Mouse (Mus musculus): ENCODE measurements around the gene Sf3a3. TPM values are rescaled to one million over a fixed set of nuclear protein-coding genes. Genes with fewer than 3 reads are reported as not detected.

The Sf3a3 gene
- polyA plus RNA-seq, 1 experiment from 2014 or later = 110 TPM

- H3K9me3 ChIP-seq = no peaks in the 10 kb centered on the region
- no peak overlapping the region for H3K4me2 ChIP-seq
- no peak overlapping the region for H3K27ac ChIP-seq
- H3K27me3 ChIP-seq (replicated peaks) = no peaks in the 10 kb centered on the region
- WGBS = 84% methylated on average over 4 of the region's 4 CpGs
- H3K36me3 ChIP-seq (replicated peaks) = peaks cover 34% of the 10 kb centered on the region; the same call in 1 of the 2 replicates
- no peaks in the 10 kb centered on the region for H3K4me1 ChIP-seq
- H3K4me3 ChIP-seq = no peak overlapping the region
- H3K9ac ChIP-seq = no peak overlapping the region
- ATAC-seq (replicated peaks) = no peak
Observed at GRCm38 (mm10) chr4:124685004-124685403, 29.6 kb upstream of the Sf3a3 start.

- no peak overlapping the region for H3K4me2 ChIP-seq
- no peak for ATAC-seq (replicated peaks)
- H3K9me3 ChIP-seq = no peaks in the 10 kb centered on the region
- no peak overlapping the region for H3K9ac ChIP-seq
- WGBS = 92% methylated on average over 8 of the region's 8 CpGs
- H3K27me3 ChIP-seq (replicated peaks) = no peaks in the 10 kb centered on the region
- H3K27ac ChIP-seq = no peak overlapping the region
- H3K36me3 ChIP-seq (replicated peaks) = peaks cover 30% of the 10 kb centered on the region; the same call in 1 of the 2 replicates
- H3K4me3 ChIP-seq = no peak overlapping the region
- H3K4me1 ChIP-seq = no peaks in the 10 kb centered on the region
Observed at GRCm38 (mm10) chr4:124685453-124685852, 29.1 kb upstream of the Sf3a3 start.

- no peak overlapping the region for H3K9ac ChIP-seq
- peaks cover 25% of the 10 kb centered on the region; the same call in 1 of the 2 replicates for H3K36me3 ChIP-seq (replicated peaks)
- H3K4me3 ChIP-seq = no peak overlapping the region
- 90% methylated on average over 8 of the region's 8 CpGs for WGBS
- no peak overlapping the region for H3K4me2 ChIP-seq
- peaks cover 2% of the 10 kb centered on the region; the same call in 1 of the 2 replicates for H3K4me1 ChIP-seq
- no peaks in the 10 kb centered on the region for H3K27me3 ChIP-seq (replicated peaks)
- no peaks in the 10 kb centered on the region for H3K9me3 ChIP-seq
- no peak overlapping the region for H3K27ac ChIP-seq
- ATAC-seq (replicated peaks) = no peak
Observed at GRCm38 (mm10) chr4:124685897-124686402, 28.6 kb upstream of the Sf3a3 start.

GRCm38 (mm10) chr4:124691455-124691854 is 23.1 kb upstream of the Sf3a3 start:
- peaks cover 9% of the 10 kb centered on the region; the same call in 1 of the 2 replicates for H3K27me3 ChIP-seq (replicated peaks)
- H3K4me3 ChIP-seq = no peak overlapping the region
- H3K4me1 ChIP-seq = peaks cover 25% of the 10 kb centered on the region
- H3K9me3 ChIP-seq = no peaks in the 10 kb centered on the region
- H3K27ac ChIP-seq = no peak overlapping the region
- WGBS = 87% methylated on average over 8 of the region's 8 CpGs
- no peak overlapping the region for H3K4me2 ChIP-seq
- ATAC-seq (replicated peaks) = no peak
- no peak overlapping the region for H3K9ac ChIP-seq
- H3K36me3 ChIP-seq (replicated peaks) = no peaks in the 10 kb centered on the region; the same call in 1 of the 2 replicates

GRCm38 (mm10) chr4:124692416-124692861 is 22.1 kb upstream of the Sf3a3 start:
- peaks cover 25% of the 10 kb centered on the region for H3K4me1 ChIP-seq
- no peak for ATAC-seq (replicated peaks)

GRCm38 (mm10) chr4:124693135-124693894 is 21.3 kb upstream of the Sf3a3 start, which contains the start of gene Utp11:
TSS of gene Utp11 (minus strand) at chr4:124693600.
- peak within 1 kb of the TSS; percentile 76 for H3K4me2 ChIP-seq
- peak; percentile 97 for ATAC-seq (replicated peaks)

More at GRCm38 (mm10) chr4:124692416-124692861, 22.1 kb upstream of the Sf3a3 start:
- peaks cover 9% of the 10 kb centered on the region; the same call in 1 of the 2 replicates for H3K27me3 ChIP-seq (replicated peaks)
- H3K9ac ChIP-seq = peak overlapping the region; percentile 85
- H3K36me3 ChIP-seq (replicated peaks) = no peaks in the 10 kb centered on the region; the same call in 1 of the 2 replicates
- no peaks in the 10 kb centered on the region for H3K9me3 ChIP-seq
- no peak overlapping the region for H3K27ac ChIP-seq
- 61% methylated on average over 3 of the region's 3 CpGs for WGBS
- peak overlapping the region; percentile 75 for H3K4me3 ChIP-seq
- peak overlapping the region; percentile 76 for H3K4me2 ChIP-seq

GRCm38 (mm10) chr4:124694572-124694971 is 20.0 kb upstream of the Sf3a3 start:
- Histone ChIP-seq H3K9me3 (no peaks in the 10 kb centered on the region), H3K27me3 (replicated peaks) (peaks cover 9% of the 10 kb centered on the region; the same call in 1 of the 2 replicates), H3K9ac (no peak overlapping the region), H3K4me3 (no peak overlapping the region), H3K36me3 (replicated peaks) (no peaks in the 10 kb centered on the region), H3K27ac (no peak overlapping the region), H3K4me2 (no peak overlapping the region), H3K4me1 (peaks cover 25% of the 10 kb centered on the region)
- no peak for ATAC-seq (replicated peaks)
- 77% methylated on average over 2 of the region's 2 CpGs for WGBS

More at GRCm38 (mm10) chr4:124693135-124693894, 21.3 kb upstream of the Sf3a3 start, which contains the start of gene Utp11:
- peak within 1 kb of the TSS; percentile 85 for H3K9ac ChIP-seq
- peaks cover 9% of the 10 kb centered on the region; the same call in 1 of the 2 replicates for H3K27me3 ChIP-seq (replicated peaks)
- peak within 1 kb of the TSS; percentile 74 for H3K27ac ChIP-seq
- H3K36me3 ChIP-seq (replicated peaks) = no peaks in the 10 kb centered on the region
- peak within 1 kb of the TSS; percentile 75 for H3K4me3 ChIP-seq
- WGBS = under 1% methylated on average over 43 of the region's 43 CpGs
- peaks cover 25% of the 10 kb centered on the region for H3K4me1 ChIP-seq
- no peaks in the 10 kb centered on the region for H3K9me3 ChIP-seq

GRCm38 (mm10) chr4:124695786-124696516 is 18.6 kb upstream of the Sf3a3 start:
- no peak overlapping the region for H3K27ac ChIP-seq
- H3K4me1 ChIP-seq = peaks cover 37% of the 10 kb centered on the region
- no peak overlapping the region for H3K4me3 ChIP-seq
- H3K27me3 ChIP-seq (replicated peaks) = peaks cover 9% of the 10 kb centered on the region; the same call in 1 of the 2 replicates
- H3K36me3 ChIP-seq (replicated peaks) = no peaks in the 10 kb centered on the region
- H3K4me2 ChIP-seq = no peak overlapping the region
- H3K9ac ChIP-seq = no peak overlapping the region
- ATAC-seq (replicated peaks) = no peak
- no peaks in the 10 kb centered on the region for H3K9me3 ChIP-seq
- 19% methylated on average over 18 of the region's 18 CpGs for WGBS

- Histone ChIP-seq H3K4me2 (peak overlapping the region; percentile 81), H3K9me3 (no peaks in the 10 kb centered on the region), H3K27ac (no peak overlapping the region), H3K4me3 (peak overlapping the region; percentile 44), H3K27me3 (replicated peaks) (peaks cover 12% of the 10 kb centered on the region), H3K9ac (no peak overlapping the region), H3K4me1 (peaks cover 29% of the 10 kb centered on the region), H3K36me3 (replicated peaks) (no peaks in the 10 kb centered on the region)
- 10% methylated on average over 6 of the region's 6 CpGs for WGBS
- 0 out of 2 replicates have a peak, but pooled peaks have one; percentile 29 for ATAC-seq (replicated peaks)
Observed at GRCm38 (mm10) chr4:124699791-124700190, 14.8 kb upstream of the Sf3a3 start.

- peak within 1 kb of the TSS; percentile 37 for H3K9ac ChIP-seq
- H3K4me3 ChIP-seq = peak within 1 kb of the TSS; percentile 44
- peaks cover 12% of the 10 kb centered on the region for H3K27me3 ChIP-seq (replicated peaks)
- H3K4me1 ChIP-seq = peaks cover 30% of the 10 kb centered on the region
- WGBS = under 1% methylated on average over 57 of the region's 59 CpGs
- ATAC-seq (replicated peaks) = peak; percentile 53
- H3K36me3 ChIP-seq (replicated peaks) = no peaks in the 10 kb centered on the region
- H3K9me3 ChIP-seq = no peaks in the 10 kb centered on the region
- peak within 1 kb of the TSS; percentile 81 for H3K4me2 ChIP-seq
- H3K27ac ChIP-seq = no peak within 1 kb of the TSS
Observed at GRCm38 (mm10) chr4:124700248-124700971, 14.2 kb upstream of the Sf3a3 start, which contains the start of gene Fhl3. TSS of gene Fhl3 (plus strand) at chr4:124700701.

- WGBS = 5% methylated on average over 22 of the region's 22 CpGs
- H3K36me3 ChIP-seq (replicated peaks) = no peaks in the 10 kb centered on the region
- H3K4me2 ChIP-seq = peak overlapping the region; percentile 81
- peak overlapping the region; percentile 37; the same call in 1 of the 2 replicates for H3K9ac ChIP-seq
- H3K27ac ChIP-seq = no peak overlapping the region
- peaks cover 4% of the 10 kb centered on the region for H3K27me3 ChIP-seq (replicated peaks)
- H3K4me3 ChIP-seq = peak overlapping the region; percentile 44
- peak; percentile 25 for ATAC-seq (replicated peaks)
- no peaks in the 10 kb centered on the region for H3K9me3 ChIP-seq
- peaks cover 30% of the 10 kb centered on the region for H3K4me1 ChIP-seq
Observed at GRCm38 (mm10) chr4:124701052-124701845, 13.3 kb upstream of the Sf3a3 start.
